ENCODE assay signal across 19 mouse cellular contexts in the genomic region with DNA sequence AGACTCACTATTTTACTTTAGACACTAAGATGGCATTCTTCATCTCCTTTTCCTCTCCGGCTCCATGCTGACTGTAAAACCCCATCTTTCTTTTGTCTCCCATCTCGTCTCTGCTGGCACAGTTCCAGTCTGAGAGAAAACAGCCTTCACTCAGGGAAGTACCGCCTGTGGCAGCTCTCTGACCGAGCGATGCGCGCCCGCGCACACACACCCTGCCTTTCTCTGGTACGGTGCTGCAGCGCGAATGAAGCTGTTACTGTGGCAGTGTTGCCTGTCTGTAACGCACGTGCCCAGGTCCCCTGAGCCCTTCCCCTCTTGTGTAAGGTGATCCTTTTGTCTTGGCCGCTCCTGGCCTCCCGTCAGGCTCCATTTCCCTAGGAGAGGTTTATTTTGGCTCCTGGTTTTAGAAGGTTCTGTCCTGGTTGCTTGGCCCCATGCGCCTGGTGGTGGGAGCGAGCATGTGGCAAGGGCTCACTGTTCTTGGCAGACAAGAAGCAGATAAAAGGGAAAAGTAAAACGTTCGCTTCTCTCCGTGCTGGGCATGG. TPM values are rescaled to one million over a fixed set of nuclear protein-coding genes. Genes with fewer than 3 reads are reported as not detected.
A peak's percentile ranks its signal among the peaks of the same experiment; 100 is the strongest.
DNase-seq lines count a peak whose midpoint lies in the region; ATAC-seq and TF ChIP-seq lines count a peak whose summit lies in the region.
"Had no signal": no experiment of that assay in that cellular context is flagged by ENCODE, and none has a peak within 500 bp of the region (broad histone marks: within the 10 kb centered on the region; RNA-seq: fewer than 3 reads in every experiment).

No protein-coding gene starts in this region.

- no peak for TF ChIP-seq POLR2A in brain, embryonic 14.5 days (IDR thresholded peaks at IDR 0.05; ENCODE audit: borderline replicate concordance, extremely low read depth, insufficient read depth, insufficient read length, poor library complexity, severe bottlenecking)

- no peak overlapping the region for H3K4me3 ChIP-seq in forebrain, embryonic 12.5 days (replicated peaks)
- H3K4me3 ChIP-seq in forebrain, embryonic 11.5 days (ENCODE audit: low read depth, low read length) = no peak overlapping the region
- no peak overlapping the region for H3K4me3 ChIP-seq in hindbrain, embryonic 16.5 days (ENCODE audit: low read length)
- H3K4me3 ChIP-seq in hindbrain, embryonic 10.5 days = no peak overlapping the region
- H3K4me3 ChIP-seq in E14TG2a.4 (replicated peaks; ENCODE audit: low read length) = peak overlapping the region; percentile 55
- H3K4me3 ChIP-seq: kidney, embryonic 15.5 days; limb, embryonic 13.5 days; lung, embryonic 15.5 days; stomach, embryonic 15.5 days had no signal

- no peak for ATAC-seq in forebrain, embryonic 12.5 days (ENCODE audit: low FRiP score)
- no peak for ATAC-seq in forebrain, embryonic 11.5 days (replicated peaks; ENCODE audit: low FRiP score)
- peak; percentile 63 for ATAC-seq in hindbrain, embryonic 16.5 days
- ATAC-seq: CD4-positive, CD25-positive, alpha-beta regulatory T cell, adult 4 months; intestine, postnatal 0 days had no signal

- H3K4me1 ChIP-seq in forebrain, embryonic 12.5 days = peaks cover 38% of the 10 kb centered on the region
- H3K4me1 ChIP-seq in forebrain, embryonic 11.5 days (replicated peaks; ENCODE audit: control insufficient read depth, insufficient read depth, low read length) = no peaks in the 10 kb centered on the region
- peaks cover 14% of the 10 kb centered on the region for H3K4me1 ChIP-seq in hindbrain, embryonic 16.5 days (ENCODE audit: control insufficient read depth, insufficient read depth, low read depth, low read length)
- H3K4me1 ChIP-seq in hindbrain, embryonic 10.5 days (replicated peaks) = peaks cover 23% of the 10 kb centered on the region
- peaks cover 45% of the 10 kb centered on the region for H3K4me1 ChIP-seq in E14TG2a.4 (replicated peaks; ENCODE audit: low read depth, low read length)
- H3K4me1 ChIP-seq: stomach, embryonic 15.5 days had no signal

- no peak overlapping the region for H3K9ac ChIP-seq in forebrain, embryonic 12.5 days
- no peak overlapping the region for H3K9ac ChIP-seq in forebrain, embryonic 11.5 days (ENCODE audit: low read length)
- H3K9ac ChIP-seq in hindbrain, embryonic 16.5 days (ENCODE audit: low read depth, low read length) = no peak overlapping the region
- H3K9ac ChIP-seq: kidney, embryonic 15.5 days; limb, embryonic 13.5 days; liver, embryonic 14.5 days; lung, embryonic 15.5 days; stomach, embryonic 15.5 days had no signal

- DNase-seq in forebrain, embryonic 11.5 days (ENCODE audit: low spot score) = no peak
- DNase-seq in hindbrain, embryonic 10.5 days (ENCODE audit: low spot score) = no peak
- DNase-seq in brain, embryonic 14.5 days (ENCODE audit: low read depth) = peak; percentile 65
- no peak for DNase-seq in adrenal gland, adult 2 months
- no peak for DNase-seq in ovary, postnatal 10 days (ENCODE audit: low spot score)
- DNase-seq: adrenal gland, postnatal 10 days; embryo, embryonic 11 days; kidney, postnatal 4 days; lung, postnatal 4 days had no signal

- 85% methylated on average over 21 of the region's 21 CpGs for WGBS in forebrain, embryonic 12.5 days
- 93% methylated on average over 21 of the region's 21 CpGs for WGBS in forebrain, embryonic 11.5 days
- 71% methylated on average over 21 of the region's 21 CpGs for WGBS in hindbrain, embryonic 16.5 days
- WGBS in hindbrain, embryonic 10.5 days = 94% methylated on average over 21 of the region's 21 CpGs

- no peaks in the 10 kb centered on the region for H3K9me3 ChIP-seq in forebrain, embryonic 12.5 days
- no peaks in the 10 kb centered on the region for H3K9me3 ChIP-seq in forebrain, embryonic 11.5 days (ENCODE audit: control insufficient read depth, low read length)
- no peaks in the 10 kb centered on the region for H3K9me3 ChIP-seq in hindbrain, embryonic 16.5 days (ENCODE audit: control insufficient read depth, low read length)
- no peaks in the 10 kb centered on the region for H3K9me3 ChIP-seq in hindbrain, embryonic 10.5 days
- no peaks in the 10 kb centered on the region for H3K9me3 ChIP-seq in E14TG2a.4 (ENCODE audit: low read length)
- H3K9me3 ChIP-seq: kidney, embryonic 15.5 days; lung, embryonic 15.5 days; stomach, embryonic 15.5 days had no signal

- H3K4me2 ChIP-seq in forebrain, embryonic 12.5 days = no peak overlapping the region
- no peak overlapping the region for H3K4me2 ChIP-seq in forebrain, embryonic 11.5 days (ENCODE audit: low read depth, low read length, severe bottlenecking)
- no peak overlapping the region for H3K4me2 ChIP-seq in hindbrain, embryonic 16.5 days (ENCODE audit: low read length)
- H3K4me2 ChIP-seq: kidney, embryonic 15.5 days; limb, embryonic 13.5 days; lung, embryonic 15.5 days; stomach, embryonic 15.5 days had no signal

- peaks cover 61% of the 10 kb centered on the region for H3K36me3 ChIP-seq in forebrain, embryonic 12.5 days (replicated peaks)
- H3K36me3 ChIP-seq in forebrain, embryonic 11.5 days (ENCODE audit: control insufficient read depth, insufficient read depth, low read length) = peaks cover 10% of the 10 kb centered on the region
- H3K36me3 ChIP-seq in hindbrain, embryonic 16.5 days (ENCODE audit: control insufficient read depth, insufficient read depth, low read length) = peaks cover 9% of the 10 kb centered on the region
- H3K36me3 ChIP-seq in hindbrain, embryonic 10.5 days = peaks cover 96% of the 10 kb centered on the region
- peaks cover 61% of the 10 kb centered on the region for H3K36me3 ChIP-seq in E14TG2a.4 (ENCODE audit: insufficient read depth, low read length)

- peak overlapping the region; percentile 36; the same call in 1 of the 2 replicates for H3K27ac ChIP-seq in forebrain, embryonic 12.5 days
- no peak overlapping the region for H3K27ac ChIP-seq in forebrain, embryonic 11.5 days (ENCODE audit: low read depth, low read length)
- H3K27ac ChIP-seq in hindbrain, embryonic 16.5 days (ENCODE audit: low read depth, low read length) = no peak overlapping the region
- H3K27ac ChIP-seq in hindbrain, embryonic 10.5 days = no peak overlapping the region
- H3K27ac ChIP-seq: kidney, embryonic 15.5 days; limb, embryonic 13.5 days; liver, embryonic 14.5 days; lung, embryonic 15.5 days; stomach, embryonic 15.5 days had no signal

- no peaks in the 10 kb centered on the region for H3K27me3 ChIP-seq in forebrain, embryonic 12.5 days
- H3K27me3 ChIP-seq in forebrain, embryonic 11.5 days (ENCODE audit: control insufficient read depth, insufficient read depth, low read length) = no peaks in the 10 kb centered on the region
- H3K27me3 ChIP-seq in hindbrain, embryonic 16.5 days (replicated peaks; ENCODE audit: control insufficient read depth, insufficient read depth, low read length) = no peaks in the 10 kb centered on the region
- H3K27me3 ChIP-seq in hindbrain, embryonic 10.5 days (ENCODE audit: insufficient read depth, poor library complexity, severe bottlenecking) = no peaks in the 10 kb centered on the region
- H3K27me3 ChIP-seq in E14TG2a.4 (ENCODE audit: insufficient read depth, low read length) = no peaks in the 10 kb centered on the region
- H3K27me3 ChIP-seq: kidney, embryonic 15.5 days; limb, embryonic 13.5 days; lung, embryonic 15.5 days; stomach, embryonic 15.5 days had no signal

- no peak for TF ChIP-seq CTCF in E14TG2a.4 (conservative IDR thresholded peaks at IDR 0.05; ENCODE audit: low read length)
- TF ChIP-seq CTCF in brain, embryonic 14.5 days (IDR thresholded peaks at IDR 0.05; ENCODE audit: borderline replicate concordance, extremely low read depth, insufficient read depth, insufficient read length) = no peak

RNA-seq across cellular contexts. Expression of a gene that starts 11.3 kb away (rescaled TPM):
- 381 and 460 TPM in 2 replicates for polyA plus RNA-seq in forebrain, embryonic 12.5 days (2016; fragmentation: Nextera tagmentation; extraction: Ambion mirVana)
- 484 and 510 TPM in 2 replicates for polyA plus RNA-seq in forebrain, embryonic 11.5 days (2014; fragmentation: Nextera tagmentation; extraction: Ambion mirVana)
- polyA plus RNA-seq in hindbrain, embryonic 16.5 days (2015; fragmentation: Nextera tagmentation; extraction: Ambion mirVana) = 777 and 791 TPM in 2 replicates
- 328 and 552 TPM in 2 replicates for polyA plus RNA-seq in hindbrain, embryonic 10.5 days (2016; fragmentation: Nextera tagmentation; extraction: Ambion mirVana)
- 563 and 565 TPM in 2 replicates for polyA plus RNA-seq in brain, embryonic 14.5 days (2012; rRNA removed)
- total RNA-seq in adrenal gland, adult 2 months (2021) = 1,000 to 10,000 TPM in 1 of 2 experiments, 100 to 1,000 TPM in 1; 906 to 1,621 TPM
- polyA plus RNA-seq in adrenal gland, adult 2 months (2012; rRNA removed) = 665 and 693 TPM in 2 replicates
